Mouse (Mus musculus): Measurements from ENCODE around the gene Dhx35. TPM values are rescaled to one million over a fixed set of nuclear protein-coding genes. Genes with fewer than 3 reads are reported as not detected.

Gene Dhx35
- 10.9 and 13.3 TPM in 2 replicates for polyA plus RNA-seq (2015; fragmentation: Nextera tagmentation; extraction: Ambion mirVana)

DNA sequence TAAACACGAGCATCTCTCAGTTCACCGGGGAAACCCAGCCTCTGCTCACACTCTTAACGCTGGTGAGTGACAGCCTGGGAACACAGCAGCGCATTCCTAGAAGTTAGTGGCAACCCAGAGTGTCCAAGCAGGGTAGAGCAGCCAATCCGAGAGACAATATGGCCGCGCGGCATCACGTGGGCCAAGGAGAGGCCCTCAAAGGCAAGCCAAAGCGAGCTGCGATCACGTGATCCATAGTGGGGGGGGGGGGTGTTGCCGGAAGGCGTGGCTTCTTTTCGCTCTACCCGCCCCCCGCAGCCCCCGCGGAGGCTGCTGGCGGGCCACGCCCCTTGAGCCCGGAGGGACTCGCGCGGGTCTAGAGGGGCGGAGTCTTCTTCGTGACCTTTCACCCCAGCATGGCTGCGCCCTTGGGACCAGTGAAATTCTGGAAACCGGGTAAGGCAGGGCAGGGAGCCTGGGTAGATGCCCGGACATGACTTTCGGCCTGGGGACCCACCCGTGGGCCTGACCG is at the start of gene Dhx35:
Gene Dhx35 (plus strand): TSS at position 314 of the 511 bp plus-strand sequence.
- no peaks in the 10 kb centered on the region for H3K36me3 ChIP-seq
- H3K4me1 ChIP-seq: peaks cover 20% of the 10 kb centered on the region
- peak; percentile 99 for ATAC-seq (ENCODE audit: low FRiP score)
- peak within 1 kb of the TSS; percentile 76 for H3K9ac ChIP-seq (replicated peaks)
- WGBS: under 1% methylated on average over 33 of the region's 33 CpGs
- H3K27ac ChIP-seq (replicated peaks): peak within 1 kb of the TSS; percentile 89
- peak within 1 kb of the TSS; percentile 80 for H3K4me2 ChIP-seq
- peak within 1 kb of the TSS; percentile 87 for H3K4me3 ChIP-seq (replicated peaks)
- H3K9me3 ChIP-seq (replicated peaks): no peaks in the 10 kb centered on the region
- no peaks in the 10 kb centered on the region for H3K27me3 ChIP-seq (replicated peaks)

DNA sequence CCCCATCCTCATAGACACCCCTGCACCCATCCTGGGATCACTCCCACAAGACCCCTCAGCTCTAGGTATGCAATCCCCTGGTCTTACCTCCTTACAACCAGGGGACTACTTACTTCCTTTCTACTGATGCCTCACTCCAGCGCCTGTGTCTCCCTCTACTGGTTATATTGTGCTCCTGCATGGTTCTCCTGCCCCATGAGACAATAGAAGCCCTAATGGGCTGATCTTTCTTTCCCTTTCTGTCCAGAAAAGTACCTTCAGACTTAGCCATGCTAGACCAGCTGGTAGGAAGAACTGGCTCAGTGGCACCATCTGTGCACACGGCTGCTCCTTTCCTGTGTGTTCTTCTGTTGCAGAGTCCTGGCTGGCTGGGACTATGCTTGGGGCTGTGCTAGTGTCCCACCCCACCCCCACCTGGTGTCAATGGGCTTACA is 49.5 kb upstream of the Dhx35 start:
- H3K9ac ChIP-seq (replicated peaks): no peak overlapping the region
- no peaks in the 10 kb centered on the region for H3K9me3 ChIP-seq (replicated peaks)
- no peaks in the 10 kb centered on the region for H3K27me3 ChIP-seq (replicated peaks)
- WGBS: 19% methylated on average over 2 of the region's 2 CpGs
- H3K4me3 ChIP-seq (replicated peaks): no peak overlapping the region
- no peak overlapping the region for H3K27ac ChIP-seq (replicated peaks)
- peaks cover 5% of the 10 kb centered on the region; the same call in 1 of the 2 replicates for H3K4me1 ChIP-seq
- no peak overlapping the region for H3K4me2 ChIP-seq
- peaks cover 6% of the 10 kb centered on the region; the same call in 1 of the 2 replicates for H3K36me3 ChIP-seq
- ATAC-seq (ENCODE audit: low FRiP score): no peak

GRCm38 (mm10) chr2:158746164-158746563 is 48.4 kb upstream of the Dhx35 start:
- Histone ChIP-seq H3K27ac (replicated peaks) (0 out of 2 replicates have a peak overlapping the region, but pooled peaks have one; percentile 18), H3K4me3 (replicated peaks) (no peak overlapping the region), H3K36me3 (peaks cover 8% of the 10 kb centered on the region; the same call in 1 of the 2 replicates), H3K9me3 (replicated peaks) (no peaks in the 10 kb centered on the region), H3K4me2 (no peak overlapping the region), H3K4me1 (peaks cover 5% of the 10 kb centered on the region; the same call in 1 of the 2 replicates), H3K27me3 (replicated peaks) (no peaks in the 10 kb centered on the region), H3K9ac (replicated peaks) (no peak overlapping the region)
- no peak for ATAC-seq (ENCODE audit: low FRiP score)
- 35% methylated on average over 11 of the region's 11 CpGs for WGBS

DNA sequence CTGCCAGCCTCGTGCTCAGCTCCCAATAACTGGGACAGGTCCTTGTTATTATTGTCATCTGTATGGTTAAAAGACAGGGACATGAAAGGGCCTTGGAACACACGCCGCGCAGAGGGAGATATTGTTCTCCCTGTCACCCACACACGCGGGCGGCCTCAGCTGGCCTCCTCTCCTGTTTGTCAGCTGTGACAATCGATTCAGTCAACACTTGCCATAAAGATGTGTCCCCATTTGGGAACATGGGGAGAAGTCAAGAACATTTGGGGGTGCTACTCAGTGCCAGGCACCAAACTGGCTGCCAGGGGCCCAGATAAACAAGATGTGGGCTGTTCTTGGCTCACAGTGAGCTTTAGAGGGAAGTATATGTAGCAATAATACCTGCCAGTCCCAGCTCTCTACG is 45.2 kb upstream of the Dhx35 start:
- Histone ChIP-seq H3K4me2 (no peak overlapping the region), H3K36me3 (peaks cover 22% of the 10 kb centered on the region), H3K9ac (replicated peaks) (no peak overlapping the region), H3K4me1 (peaks cover 5% of the 10 kb centered on the region; the same call in 1 of the 2 replicates), H3K27ac (replicated peaks) (no peak overlapping the region), H3K27me3 (replicated peaks) (no peaks in the 10 kb centered on the region), H3K9me3 (replicated peaks) (no peaks in the 10 kb centered on the region), H3K4me3 (replicated peaks) (no peak overlapping the region)
- ATAC-seq (ENCODE audit: low FRiP score): no peak
- 85% methylated on average over 9 of the region's 9 CpGs for WGBS

- WGBS: 81% methylated on average over 2 of the region's 2 CpGs
- H3K36me3 ChIP-seq: peaks cover 29% of the 10 kb centered on the region
- no peak for ATAC-seq (ENCODE audit: low FRiP score)
- no peaks in the 10 kb centered on the region for H3K4me1 ChIP-seq
- no peaks in the 10 kb centered on the region for H3K9me3 ChIP-seq (replicated peaks)
- H3K4me3 ChIP-seq (replicated peaks): no peak overlapping the region
- no peak overlapping the region for H3K9ac ChIP-seq (replicated peaks)
- H3K4me2 ChIP-seq: no peak overlapping the region
- no peaks in the 10 kb centered on the region for H3K27me3 ChIP-seq (replicated peaks)
- no peak overlapping the region for H3K27ac ChIP-seq (replicated peaks)
These were observed 34.4 kb upstream of the Dhx35 start for GRCm38 (mm10) chr2:158760231-158760630.

DNA sequence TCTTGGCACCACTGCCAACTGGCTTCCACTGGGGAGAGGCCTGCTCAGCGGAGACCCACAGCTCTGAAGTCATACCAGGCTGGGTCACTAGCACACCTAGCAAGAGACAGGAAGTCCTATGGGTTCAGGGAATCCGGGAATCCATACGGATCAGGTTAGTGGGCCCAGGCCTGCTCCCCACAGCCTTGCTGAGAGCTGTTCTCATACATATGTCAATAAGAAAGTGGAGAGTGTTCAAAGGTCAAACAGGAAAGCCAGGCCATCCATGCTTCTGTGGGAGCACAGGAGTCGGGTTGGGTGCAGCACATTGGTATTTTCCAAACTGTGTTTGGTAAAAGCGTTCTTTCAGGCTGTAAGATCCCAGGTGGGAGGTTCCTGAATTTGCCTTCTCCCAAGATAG is 32.3 kb upstream of the Dhx35 start:
- Histone ChIP-seq H3K9ac (replicated peaks) (no peak overlapping the region), H3K27ac (replicated peaks) (no peak overlapping the region), H3K27me3 (replicated peaks) (no peaks in the 10 kb centered on the region), H3K4me3 (replicated peaks) (no peak overlapping the region), H3K4me1 (peaks cover 1% of the 10 kb centered on the region), H3K9me3 (replicated peaks) (no peaks in the 10 kb centered on the region), H3K36me3 (peaks cover 15% of the 10 kb centered on the region), H3K4me2 (no peak overlapping the region)
- no peak for ATAC-seq (ENCODE audit: low FRiP score)
- 92% methylated on average over 5 of the region's 5 CpGs for WGBS

DNA sequence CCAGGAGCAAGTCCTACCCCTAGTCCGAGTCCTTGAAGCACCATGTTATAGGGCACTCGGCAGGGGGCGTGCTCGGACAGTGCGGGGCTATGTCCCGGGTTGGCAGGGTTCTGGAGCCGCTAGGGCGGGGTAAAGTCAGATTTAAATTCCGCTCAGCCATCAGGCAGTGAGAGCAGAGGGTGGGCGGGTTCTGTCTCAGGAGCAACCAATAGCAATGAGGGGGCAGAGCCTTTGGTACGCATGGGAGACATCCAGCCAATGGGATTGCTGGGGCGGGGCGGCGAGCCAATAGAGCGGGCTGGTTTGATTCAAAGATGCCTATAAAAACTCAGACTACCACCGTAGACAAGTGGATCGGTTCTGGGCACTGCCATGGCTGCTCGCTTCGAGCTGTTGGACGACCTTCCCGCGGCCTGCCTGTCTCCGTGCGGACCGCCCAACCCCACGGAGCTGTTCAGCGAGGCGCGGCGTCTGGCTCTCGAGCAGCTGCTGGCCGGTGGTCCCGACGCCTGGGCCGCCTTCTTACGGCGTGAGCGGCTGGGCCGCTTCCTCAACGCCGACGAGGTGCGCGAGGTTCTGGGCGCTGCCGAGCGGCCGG is 26.8 kb upstream of the Dhx35 start, which contains the start of gene Fam83d:
Gene Fam83d (plus strand): TSS at position 352 of the 598 bp plus-strand sequence.
- H3K27me3 ChIP-seq (replicated peaks): 0 out of 2 replicates have a peak, but pooled peaks cover 6% of the 10 kb centered on the region
- peak; percentile 98 for ATAC-seq (ENCODE audit: low FRiP score)
- H3K27ac ChIP-seq (replicated peaks): no peak within 1 kb of the TSS
- peaks cover 38% of the 10 kb centered on the region for H3K4me1 ChIP-seq
- H3K9ac ChIP-seq (replicated peaks): peak within 1 kb of the TSS; percentile 48
- H3K36me3 ChIP-seq: peaks cover under 1% of the 10 kb centered on the region; the same call in 1 of the 2 replicates
- WGBS: under 1% methylated on average over 46 of the region's 48 CpGs
- no peaks in the 10 kb centered on the region for H3K9me3 ChIP-seq (replicated peaks)
- peak within 1 kb of the TSS; percentile 100 for H3K4me2 ChIP-seq
- H3K4me3 ChIP-seq (replicated peaks): peak within 1 kb of the TSS; percentile 58

DNA sequence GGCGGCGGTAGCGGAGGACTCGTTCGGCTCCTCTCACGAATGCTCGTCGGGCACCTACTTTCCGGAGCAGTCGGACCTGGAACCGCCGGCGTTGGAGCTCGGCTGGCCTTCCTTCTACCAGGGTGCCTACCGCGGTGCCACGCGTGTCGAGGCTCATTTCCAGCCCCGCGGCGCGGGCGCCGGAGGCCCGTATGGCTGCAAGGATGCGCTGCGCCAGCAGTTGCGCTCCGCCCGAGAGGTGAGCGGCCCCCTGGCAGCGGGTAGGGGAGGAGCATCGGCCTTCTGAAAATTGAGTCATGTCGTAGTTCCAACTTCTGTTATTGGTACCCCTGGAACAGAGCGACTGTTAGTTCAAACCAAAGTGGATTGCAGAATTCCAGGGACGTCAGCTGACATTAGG is 26.3 kb upstream of the Dhx35 start:
- H3K27ac ChIP-seq (replicated peaks): no peak overlapping the region
- H3K4me2 ChIP-seq: peak overlapping the region; percentile 100
- H3K9me3 ChIP-seq (replicated peaks): no peaks in the 10 kb centered on the region
- H3K4me1 ChIP-seq: peaks cover 38% of the 10 kb centered on the region
- no peak for ATAC-seq (ENCODE audit: low FRiP score)
- WGBS: under 1% methylated on average over 35 of the region's 37 CpGs
- H3K9ac ChIP-seq (replicated peaks): peak overlapping the region; percentile 48
- peak overlapping the region; percentile 58 for H3K4me3 ChIP-seq (replicated peaks)
- 0 out of 2 replicates have a peak, but pooled peaks cover 6% of the 10 kb centered on the region for H3K27me3 ChIP-seq (replicated peaks)
- H3K36me3 ChIP-seq: no peaks in the 10 kb centered on the region

GRCm38 (mm10) chr2:158768771-158769170 is 25.8 kb upstream of the Dhx35 start:
- H3K9me3 ChIP-seq (replicated peaks): no peaks in the 10 kb centered on the region
- H3K9ac ChIP-seq (replicated peaks): peak overlapping the region; percentile 48; the same call in 1 of the 2 replicates
- no peak overlapping the region for H3K27ac ChIP-seq (replicated peaks)
- 0 out of 2 replicates have a peak, but pooled peaks cover 6% of the 10 kb centered on the region for H3K27me3 ChIP-seq (replicated peaks)
- WGBS: 5% methylated on average over 5 of the region's 5 CpGs
- ATAC-seq (ENCODE audit: low FRiP score): no peak
- H3K4me1 ChIP-seq: peaks cover 38% of the 10 kb centered on the region
- no peaks in the 10 kb centered on the region for H3K36me3 ChIP-seq
- peak overlapping the region; percentile 58 for H3K4me3 ChIP-seq (replicated peaks)
- peak overlapping the region; percentile 100 for H3K4me2 ChIP-seq

DNA sequence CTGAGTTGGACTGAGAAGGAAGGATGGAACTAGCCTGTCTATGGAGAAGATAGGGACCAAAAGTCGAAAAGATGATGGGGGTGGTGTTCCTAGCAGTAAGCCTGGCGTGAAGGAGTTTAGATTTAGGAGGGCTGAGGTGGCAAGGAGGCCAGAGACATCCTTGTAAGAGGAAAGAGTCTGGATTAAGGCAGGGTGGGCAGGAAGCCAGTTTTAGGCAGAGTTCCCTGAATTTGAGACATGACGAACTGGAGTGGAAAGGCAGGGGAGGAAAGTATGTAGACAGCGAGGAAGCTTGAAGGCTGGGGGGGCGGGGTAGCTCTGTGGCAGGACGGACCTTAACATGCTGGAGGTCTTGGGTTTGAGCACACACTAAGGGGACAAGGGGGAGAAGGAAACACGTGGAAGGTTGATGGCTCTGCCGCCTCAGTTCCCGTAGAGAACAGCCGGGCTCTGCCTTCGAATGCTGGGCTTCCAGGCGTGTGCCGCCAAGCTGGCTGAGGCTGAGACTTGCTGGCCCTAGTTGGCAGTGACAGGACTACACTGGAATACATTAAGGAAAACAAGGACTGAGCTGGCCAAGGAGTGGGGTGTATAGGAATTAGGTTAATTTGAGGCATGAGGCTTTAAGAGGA is 24.4 kb upstream of the Dhx35 start:
- peak overlapping the region; percentile 100 for H3K4me2 ChIP-seq
- no peaks in the 10 kb centered on the region for H3K36me3 ChIP-seq
- H3K4me3 ChIP-seq (replicated peaks): peak overlapping the region; percentile 58
- no peak for ATAC-seq (ENCODE audit: low FRiP score)
- no peak overlapping the region for H3K27ac ChIP-seq (replicated peaks)
- H3K9me3 ChIP-seq (replicated peaks): no peaks in the 10 kb centered on the region
- H3K27me3 ChIP-seq (replicated peaks): 0 out of 2 replicates have a peak, but pooled peaks cover 6% of the 10 kb centered on the region
- H3K4me1 ChIP-seq: peaks cover 38% of the 10 kb centered on the region
- no peak overlapping the region for H3K9ac ChIP-seq (replicated peaks)
- WGBS: 37% methylated on average over 13 of the region's 13 CpGs

DNA sequence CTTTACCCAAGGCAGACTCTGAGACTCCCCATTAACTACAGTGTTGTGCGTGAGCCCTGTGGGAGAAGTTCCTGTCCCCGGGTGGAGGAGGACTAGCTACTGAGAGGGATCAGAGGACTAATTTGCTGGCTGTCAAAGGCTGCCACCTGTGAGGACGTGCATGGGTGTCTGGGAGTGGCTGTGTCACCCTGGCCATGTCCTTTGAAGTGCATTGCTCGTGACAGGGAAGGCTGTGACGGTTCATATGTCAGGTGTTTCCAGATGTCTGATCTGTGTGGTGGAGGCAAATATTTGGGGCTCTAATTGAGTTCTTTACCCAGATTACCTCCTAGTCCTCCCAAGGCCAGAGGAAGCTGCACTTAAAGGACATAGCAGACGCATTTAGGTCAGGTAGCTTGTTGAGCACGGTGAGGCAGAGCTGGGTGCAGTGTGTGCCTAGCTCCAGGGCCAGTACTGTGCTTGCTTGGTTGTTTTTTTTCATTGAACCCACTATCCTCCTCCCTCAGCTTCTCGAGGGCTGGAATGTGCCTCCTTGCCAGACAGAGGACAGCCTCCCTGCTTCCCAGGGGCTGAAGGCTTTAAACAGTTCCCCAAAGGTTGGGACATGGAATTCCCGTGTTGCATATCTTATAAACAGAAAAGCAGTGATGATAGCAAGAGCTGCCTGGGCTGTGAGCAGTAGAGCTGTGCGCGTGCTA is 23.4 kb upstream of the Dhx35 start:
- Histone ChIP-seq H3K9me3 (replicated peaks) (no peaks in the 10 kb centered on the region), H3K27ac (replicated peaks) (no peak overlapping the region), H3K4me1 (peaks cover 38% of the 10 kb centered on the region), H3K36me3 (no peaks in the 10 kb centered on the region), H3K27me3 (replicated peaks) (0 out of 2 replicates have a peak, but pooled peaks cover 6% of the 10 kb centered on the region), H3K9ac (replicated peaks) (no peak overlapping the region), H3K4me3 (replicated peaks) (no peak overlapping the region), H3K4me2 (0 out of 2 replicates have a peak overlapping the region, but pooled peaks have one; percentile 2)
- ATAC-seq (ENCODE audit: low FRiP score): no peak
- 40% methylated on average over 11 of the region's 11 CpGs for WGBS
